Mouse (Mus musculus) frontal cortex, adult (tissue): ENCODE data around the gene Fig4.
A peak's percentile ranks its signal among the peaks of the same experiment; 100 is the strongest.

Source experiments
- ATAC-seq: cut with Nextera tagmentation; 2 replicates; pipeline ENCODE4 v1.9.2; 2017; ENCODE audit warnings: mild to moderate bottlenecking, moderate library complexity, mixed read lengths; ENCODE audit not compliant: low TSS enrichment

Gene Fig4

GRCm38 (mm10) chr10:41302689-41303431 lies at the start of gene Fig4:
Gene Fig4, minus strand, starts transcription at chr10:41303260.
- peak; percentile 90 for ATAC-seq

- ATAC-seq, result no peak
Observed at GRCm38 (mm10) chr10:41341346-41341745, 38.3 kb upstream of the Fig4 start.

DNA sequence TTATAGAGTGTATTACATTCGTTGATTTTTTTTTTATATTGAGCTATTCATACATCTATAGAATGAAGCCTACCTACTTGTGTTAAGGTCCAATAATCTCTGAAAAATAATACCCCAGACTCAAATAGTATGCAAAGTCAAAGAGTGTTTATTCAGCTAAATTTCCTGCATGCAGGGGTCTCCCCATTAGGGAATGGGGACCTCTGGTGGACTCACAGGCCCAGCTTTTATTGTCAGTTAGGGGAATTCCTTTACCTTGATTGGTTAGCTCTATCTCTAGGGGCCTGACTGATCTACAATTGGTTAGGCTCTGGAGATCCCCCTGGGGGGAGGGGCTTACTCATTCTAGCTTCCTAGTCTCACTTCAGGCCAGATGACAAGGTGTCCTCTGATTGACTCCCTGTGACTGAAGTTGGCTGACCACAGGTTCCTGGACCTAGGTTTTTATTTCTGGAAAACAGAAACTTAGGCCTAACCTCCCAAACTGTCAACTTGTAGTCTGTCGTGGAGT lies 29.5 kb upstream of the Fig4 start:
- no peak for ATAC-seq

GRCm38 (mm10) chr10:41315866-41316265 lies 12.8 kb upstream of the Fig4 start:
- ATAC-seq, result no peak

GRCm38 (mm10) chr10:41308205-41308604 lies 5.1 kb upstream of the Fig4 start:
- ATAC-seq, result no peak

- ATAC-seq, result no peak
Observed at GRCm38 (mm10) chr10:41304961-41305455, 1.9 kb upstream of the Fig4 start.

GRCm38 (mm10) chr10:41303639-41304444 lies 782 bp upstream of the Fig4 start, which contains the start of gene Ak9:
Gene Ak9, plus strand, starts transcription at chr10:41303980.
- ATAC-seq, result peak; percentile 91

DNA sequence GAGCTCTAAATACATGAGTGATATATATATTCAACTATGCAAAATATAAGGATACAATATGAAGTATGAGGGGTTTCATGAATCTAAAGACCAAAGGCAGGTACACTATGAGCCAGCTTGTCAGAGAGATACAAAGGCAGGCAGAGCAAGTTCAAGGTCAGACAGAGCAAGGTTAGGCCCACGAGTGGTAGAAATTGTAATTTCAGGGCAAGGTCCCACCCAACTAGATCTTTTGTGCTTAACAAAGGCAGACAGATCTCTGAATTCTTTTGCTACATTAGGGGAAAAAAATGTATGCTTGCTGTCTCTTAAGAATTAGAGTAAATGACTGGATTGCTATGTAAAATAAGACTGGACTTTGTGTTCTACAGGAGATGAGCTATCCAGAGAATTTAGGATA lies 2.9 kb downstream of the Fig4 start:
- ATAC-seq, result no peak

- no peak for ATAC-seq
Observed at GRCm38 (mm10) chr10:41295145-41295544, 7.9 kb downstream of the Fig4 start.

DNA sequence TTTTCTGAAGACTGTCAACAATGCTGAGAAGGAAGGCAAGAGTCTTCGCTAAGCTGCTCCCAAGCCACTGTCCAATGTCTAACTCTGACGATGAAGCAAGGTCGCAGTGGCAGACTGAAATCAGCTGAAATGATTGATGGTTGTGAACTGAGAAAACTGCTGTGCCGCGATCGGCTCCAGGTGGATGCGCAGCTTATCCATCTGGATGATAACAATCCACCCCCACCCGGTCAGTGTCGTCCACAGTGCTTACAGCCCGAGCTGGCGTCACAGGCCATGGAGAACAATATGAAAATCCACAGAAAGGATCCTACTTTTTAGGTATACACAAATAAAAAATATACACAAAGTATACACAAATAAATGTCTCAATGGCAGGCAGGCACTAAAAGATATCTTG lies 8.3 kb downstream of the Fig4 start:
- ATAC-seq, result no peak

GRCm38 (mm10) chr10:41293019-41293418 lies 10.0 kb downstream of the Fig4 start:
- no peak for ATAC-seq

GRCm38 (mm10) chr10:41291021-41291420 lies 12.0 kb downstream of the Fig4 start:
- no peak for ATAC-seq

DNA sequence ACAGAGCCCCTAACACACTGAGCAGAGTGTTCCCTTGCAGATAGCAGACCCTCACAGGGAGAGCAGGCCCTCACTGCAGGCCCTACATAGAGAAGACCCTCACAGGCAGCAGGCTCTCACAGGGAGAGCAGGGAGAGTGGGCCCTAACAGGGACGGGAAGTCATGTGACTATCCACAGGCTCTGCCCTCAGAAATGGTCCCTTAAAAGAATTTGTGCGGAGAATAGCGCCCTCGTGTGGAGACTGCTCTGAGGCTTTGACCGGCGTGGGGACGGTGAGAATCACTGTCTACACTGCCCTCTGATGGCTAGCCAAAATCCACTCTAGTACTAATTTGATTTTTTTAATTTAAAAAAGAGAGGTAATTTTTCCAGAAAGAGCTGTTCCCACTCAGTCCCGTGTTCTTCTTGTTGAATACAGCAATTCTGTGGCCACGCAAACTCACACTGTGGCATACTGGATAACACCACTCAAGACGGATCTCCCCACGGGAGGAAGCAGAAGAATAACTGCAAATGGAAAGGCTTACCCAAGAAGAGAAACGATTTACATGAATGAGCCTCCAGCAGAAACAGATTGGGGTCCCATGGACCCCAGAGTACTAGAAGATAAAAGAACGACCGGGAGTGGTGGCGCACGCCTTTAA lies 14.2 kb downstream of the Fig4 start:
- peak; percentile 95 for ATAC-seq

- no peak for ATAC-seq
Observed at GRCm38 (mm10) chr10:41288074-41288473, 15.0 kb downstream of the Fig4 start.

GRCm38 (mm10) chr10:41287618-41288017 lies 15.4 kb downstream of the Fig4 start:
- ATAC-seq, result no peak

DNA sequence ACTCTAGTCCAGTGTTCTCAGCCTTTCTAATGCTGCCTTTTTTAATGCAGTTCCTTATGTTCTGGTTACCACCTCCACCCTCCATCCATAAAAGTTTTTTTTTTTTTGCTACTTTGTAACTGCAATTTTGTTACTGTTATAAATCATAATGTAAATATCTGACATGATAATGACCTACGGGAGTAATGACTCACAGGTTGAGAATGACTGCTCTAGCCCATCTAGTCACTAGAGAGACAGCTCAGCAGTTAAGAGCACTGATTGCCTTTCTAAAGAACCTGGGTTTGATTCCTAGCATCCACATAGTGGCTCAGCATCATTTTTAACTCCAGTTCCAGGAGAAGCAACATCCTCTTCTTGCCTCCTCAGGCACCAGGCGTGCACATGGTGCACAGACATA lies 21.0 kb downstream of the Fig4 start:
- no peak for ATAC-seq

DNA sequence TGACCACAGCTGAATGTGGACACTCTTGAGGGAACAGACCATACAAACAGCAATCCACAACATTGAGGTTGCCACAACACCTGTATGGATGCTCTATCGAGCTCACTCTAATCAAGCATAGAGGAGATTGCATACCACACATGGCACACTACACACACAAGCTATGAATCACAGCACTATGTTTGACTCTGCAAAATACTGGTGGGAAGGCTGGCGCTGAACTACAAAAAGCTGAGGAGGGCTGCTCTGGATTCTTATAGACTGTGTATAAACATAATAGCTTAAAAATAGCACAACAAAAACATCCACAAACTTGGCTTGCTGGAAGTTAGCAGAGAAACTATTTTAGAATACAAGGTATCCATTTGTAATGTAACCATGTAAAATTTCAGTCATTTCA lies 22.3 kb downstream of the Fig4 start:
- ATAC-seq, result peak; percentile 91; the same call in 1 of the 2 replicates

- no peak for ATAC-seq
Observed at GRCm38 (mm10) chr10:41280177-41280576, 22.9 kb downstream of the Fig4 start.

- no peak for ATAC-seq
Observed at GRCm38 (mm10) chr10:41278808-41279207, 24.3 kb downstream of the Fig4 start.

DNA sequence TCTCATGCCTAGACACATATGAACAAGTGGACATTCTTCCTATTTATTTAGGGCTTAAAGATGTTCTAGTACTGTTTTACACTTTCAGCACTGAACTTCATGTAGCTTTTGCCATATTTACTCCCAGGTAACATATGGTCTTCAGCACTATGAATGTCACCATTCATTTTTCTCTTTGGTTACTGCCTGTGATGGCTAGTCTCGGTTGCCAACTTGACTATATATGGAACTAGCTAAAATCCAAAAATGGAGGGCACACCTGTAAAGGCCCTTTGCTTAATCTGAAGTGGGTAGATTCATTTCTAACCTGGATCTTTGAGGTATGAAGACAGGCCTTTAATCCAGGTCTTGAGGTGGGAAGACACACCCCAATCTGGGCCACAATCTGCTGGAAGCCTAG lies 28.2 kb downstream of the Fig4 start:
- no peak for ATAC-seq

DNA sequence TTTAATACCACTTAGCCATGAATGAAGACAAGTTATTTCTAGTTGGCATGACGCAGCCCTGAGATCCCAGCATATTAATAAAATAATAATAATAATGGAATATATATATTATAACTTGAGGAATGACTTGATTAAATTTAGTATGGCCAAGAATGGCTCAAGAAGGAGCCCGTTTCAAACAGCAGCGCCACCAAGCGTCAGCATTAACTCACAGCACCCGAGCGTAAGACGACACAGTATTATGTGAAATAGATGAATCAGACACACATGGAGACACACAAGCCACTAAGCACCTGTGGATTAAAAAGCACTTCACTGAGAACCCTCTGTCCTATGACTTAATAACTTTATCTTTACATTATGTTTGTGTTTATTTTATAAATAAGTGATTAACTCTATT lies 31.2 kb downstream of the Fig4 start:
- ATAC-seq, result no peak

DNA sequence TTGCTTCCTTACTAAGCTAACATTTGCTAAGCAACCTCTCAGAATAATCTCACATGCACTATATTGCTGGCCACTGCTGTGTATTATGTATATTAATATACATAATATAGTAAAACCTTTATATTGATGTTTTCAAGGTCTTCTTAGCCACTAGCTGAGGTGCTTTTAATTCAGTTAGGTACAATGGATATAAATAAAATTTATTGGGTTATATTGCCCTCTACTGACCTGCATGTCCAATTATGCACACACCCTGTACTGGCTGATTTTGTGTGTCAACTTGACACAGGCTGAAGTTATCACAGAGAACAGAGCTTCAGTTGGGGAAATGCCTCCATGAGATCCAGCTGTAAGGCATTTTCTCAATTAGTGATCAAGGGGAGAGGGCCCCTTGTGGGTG lies 41.2 kb downstream of the Fig4 start:
- ATAC-seq, result no peak
